Mouse (Mus musculus): ENCODE data around the gene Hnf4a. TPM values are rescaled to one million over a fixed set of nuclear protein-coding genes. Genes with fewer than 3 reads are reported as not detected.

Gene Hnf4a
- polyA plus RNA-seq, 1 experiment from 2014 or later: not detected

GRCm38 (mm10) chr2:163471710-163472465 lies 34.7 kb upstream of the Hnf4a start:
- H3K36me3 ChIP-seq (ENCODE audit: control insufficient read depth, insufficient read depth, low read length): peaks cover 29% of the 10 kb centered on the region
- H3K4me2 ChIP-seq (ENCODE audit: low read length): peak overlapping the region; percentile 71
- peak; percentile 31 for ATAC-seq (ENCODE audit: insufficient number of reproducible peaks, insufficient read depth, low FRiP score, low read depth)
- peak overlapping the region; percentile 50 to 61 for H3K27ac ChIP-seq (replicated peaks in 1 of 2; ENCODE audit: control insufficient read depth in 1 of 2, insufficient read depth in 1 of 2, low read depth in 2 of 2, low read length in 2 of 2)
- no peaks in the 10 kb centered on the region for H3K9me3 ChIP-seq (ENCODE audit: control insufficient read depth, low read length)
- H3K27me3 ChIP-seq (ENCODE audit: control insufficient read depth, insufficient read depth, low read length): no peaks in the 10 kb centered on the region
- WGBS: 4% methylated on average over 36 of the region's 36 CpGs
- peaks cover 9 to 10% of the 10 kb centered on the region in 2 experiments for H3K4me1 ChIP-seq (ENCODE audit: control insufficient read depth in 2 of 2, insufficient read depth in 2 of 2, low read length in 2 of 2)
- peak overlapping the region; percentile 73 to 84 for H3K4me3 ChIP-seq (ENCODE audit: control insufficient read depth in 1 of 2, insufficient read depth in 1 of 2, low read depth in 1 of 2, low read length in 2 of 2)
- H3K9ac ChIP-seq (ENCODE audit: low read length): peak overlapping the region; percentile 83

- H3K4me1 ChIP-seq (ENCODE audit: control insufficient read depth in 2 of 2, insufficient read depth in 2 of 2, low read length in 2 of 2): peaks cover 9 to 10% of the 10 kb centered on the region in 2 experiments
- under 1% methylated on average over 30 of the region's 30 CpGs for WGBS
- peak within 1 kb of the TSS; percentile 83 for H3K9ac ChIP-seq (ENCODE audit: low read length)
- H3K27me3 ChIP-seq (ENCODE audit: control insufficient read depth, insufficient read depth, low read length): no peaks in the 10 kb centered on the region
- peak; percentile 86 for ATAC-seq (ENCODE audit: insufficient number of reproducible peaks, insufficient read depth, low FRiP score, low read depth)
- H3K4me2 ChIP-seq (ENCODE audit: low read length): peak within 1 kb of the TSS; percentile 71
- peak within 1 kb of the TSS; percentile 50 to 61 for H3K27ac ChIP-seq (replicated peaks in 1 of 2; ENCODE audit: control insufficient read depth in 1 of 2, insufficient read depth in 1 of 2, low read depth in 2 of 2, low read length in 2 of 2)
- peak within 1 kb of the TSS; percentile 73 to 84 for H3K4me3 ChIP-seq (ENCODE audit: control insufficient read depth in 1 of 2, insufficient read depth in 1 of 2, low read depth in 1 of 2, low read length in 2 of 2)
- H3K36me3 ChIP-seq (ENCODE audit: control insufficient read depth, insufficient read depth, low read length): peaks cover 25% of the 10 kb centered on the region
- no peaks in the 10 kb centered on the region for H3K9me3 ChIP-seq (ENCODE audit: control insufficient read depth, low read length)
Observed at GRCm38 (mm10) chr2:163472466-163472851, 34.1 kb upstream of the Hnf4a start, which contains the start of gene Fitm2. Gene Fitm2, minus strand, starts transcription at chr2:163472629.

GRCm38 (mm10) chr2:163480191-163480825 lies 26.3 kb upstream of the Hnf4a start:
- no peak overlapping the region for H3K4me3 ChIP-seq (ENCODE audit: control insufficient read depth in 1 of 2, insufficient read depth in 1 of 2, low read depth in 1 of 2, low read length in 2 of 2)
- H3K4me2 ChIP-seq (ENCODE audit: low read length): no peak overlapping the region
- ATAC-seq (ENCODE audit: insufficient number of reproducible peaks, insufficient read depth, low FRiP score, low read depth): no peak
- H3K36me3 ChIP-seq (ENCODE audit: control insufficient read depth, insufficient read depth, low read length): no peaks in the 10 kb centered on the region
- 46% methylated on average over 18 of the region's 18 CpGs for WGBS
- H3K4me1 ChIP-seq (ENCODE audit: control insufficient read depth in 2 of 2, insufficient read depth in 2 of 2, low read length in 2 of 2): peaks cover 3 to 8% of the 10 kb centered on the region in 2 experiments; a peak in 3 of 4 replicates
- no peak overlapping the region for H3K9ac ChIP-seq (ENCODE audit: low read length)
- H3K27me3 ChIP-seq (ENCODE audit: control insufficient read depth, insufficient read depth, low read length): peaks cover 23% of the 10 kb centered on the region
- no peak overlapping the region for H3K27ac ChIP-seq (replicated peaks in 1 of 2; ENCODE audit: control insufficient read depth in 1 of 2, insufficient read depth in 1 of 2, low read depth in 2 of 2, low read length in 2 of 2)
- H3K9me3 ChIP-seq (ENCODE audit: control insufficient read depth, low read length): no peaks in the 10 kb centered on the region

GRCm38 (mm10) chr2:163481539-163482029 lies 25.0 kb upstream of the Hnf4a start:
- Histone ChIP-seq H3K9me3 (ENCODE audit: control insufficient read depth, low read length) (no peaks in the 10 kb centered on the region), H3K36me3 (ENCODE audit: control insufficient read depth, insufficient read depth, low read length) (no peaks in the 10 kb centered on the region), H3K4me3 (ENCODE audit: control insufficient read depth in 1 of 2, insufficient read depth in 1 of 2, low read depth in 1 of 2, low read length in 2 of 2) (peak overlapping the region; percentile 4 to 20; a peak in 3 of 4 replicates), H3K4me2 (ENCODE audit: low read length) (peak overlapping the region; percentile 61), H3K27ac (replicated peaks in 1 of 2; ENCODE audit: control insufficient read depth in 1 of 2, insufficient read depth in 1 of 2, low read depth in 2 of 2, low read length in 2 of 2) (no peak overlapping the region), H3K9ac (ENCODE audit: low read length) (no peak overlapping the region), H3K4me1 (ENCODE audit: control insufficient read depth in 2 of 2, insufficient read depth in 2 of 2, low read length in 2 of 2) (peaks cover 3 to 8% of the 10 kb centered on the region in 2 experiments; a peak in 3 of 4 replicates), H3K27me3 (ENCODE audit: control insufficient read depth, insufficient read depth, low read length) (peaks cover 23% of the 10 kb centered on the region)
- WGBS: 2% methylated on average over 21 of the region's 21 CpGs
- no peak; the same call in 1 of the 2 replicates for ATAC-seq (ENCODE audit: insufficient number of reproducible peaks, insufficient read depth, low FRiP score, low read depth)

- Histone ChIP-seq H3K36me3 (ENCODE audit: control insufficient read depth, insufficient read depth, low read length) (no peaks in the 10 kb centered on the region), H3K27me3 (ENCODE audit: control insufficient read depth, insufficient read depth, low read length) (peaks cover 7% of the 10 kb centered on the region; the same call in 1 of the 2 replicates), H3K9ac (ENCODE audit: low read length) (no peak overlapping the region), H3K27ac (replicated peaks in 1 of 2; ENCODE audit: control insufficient read depth in 1 of 2, insufficient read depth in 1 of 2, low read depth in 2 of 2, low read length in 2 of 2) (no peak overlapping the region), H3K9me3 (ENCODE audit: control insufficient read depth, low read length) (no peaks in the 10 kb centered on the region), H3K4me3 (ENCODE audit: control insufficient read depth in 1 of 2, insufficient read depth in 1 of 2, low read depth in 1 of 2, low read length in 2 of 2) (no peak overlapping the region), H3K4me2 (ENCODE audit: low read length) (no peak overlapping the region), H3K4me1 (ENCODE audit: control insufficient read depth in 2 of 2, insufficient read depth in 2 of 2, low read length in 2 of 2) (no peaks in the 10 kb centered on the region)
- no peak for ATAC-seq (ENCODE audit: insufficient number of reproducible peaks, insufficient read depth, low FRiP score, low read depth)
- 82% methylated on average over 3 of the region's 3 CpGs for WGBS
Observed at GRCm38 (mm10) chr2:163487360-163487759, 19.2 kb upstream of the Hnf4a start.

- H3K27me3 ChIP-seq (ENCODE audit: control insufficient read depth, insufficient read depth, low read length): 0 out of 2 replicates have a peak, but pooled peaks cover 3% of the 10 kb centered on the region
- H3K4me1 ChIP-seq (ENCODE audit: control insufficient read depth in 2 of 2, insufficient read depth in 2 of 2, low read length in 2 of 2): no peaks in the 10 kb centered on the region
- ATAC-seq (ENCODE audit: insufficient number of reproducible peaks, insufficient read depth, low FRiP score, low read depth): no peak
- H3K4me2 ChIP-seq (ENCODE audit: low read length): no peak overlapping the region
- no peak overlapping the region for H3K27ac ChIP-seq (replicated peaks in 1 of 2; ENCODE audit: control insufficient read depth in 1 of 2, insufficient read depth in 1 of 2, low read depth in 2 of 2, low read length in 2 of 2)
- H3K9ac ChIP-seq (ENCODE audit: low read length): no peak overlapping the region
- no peaks in the 10 kb centered on the region for H3K9me3 ChIP-seq (ENCODE audit: control insufficient read depth, low read length)
- H3K36me3 ChIP-seq (ENCODE audit: control insufficient read depth, insufficient read depth, low read length): no peaks in the 10 kb centered on the region
- H3K4me3 ChIP-seq (ENCODE audit: control insufficient read depth in 1 of 2, insufficient read depth in 1 of 2, low read depth in 1 of 2, low read length in 2 of 2): no peak overlapping the region
- 51% methylated on average over 5 of the region's 5 CpGs for WGBS
Observed at GRCm38 (mm10) chr2:163489725-163490291, 16.8 kb upstream of the Hnf4a start.

GRCm38 (mm10) chr2:163490656-163491055 lies 16.0 kb upstream of the Hnf4a start:
- no peak overlapping the region for H3K4me2 ChIP-seq (ENCODE audit: low read length)
- H3K36me3 ChIP-seq (ENCODE audit: control insufficient read depth, insufficient read depth, low read length): no peaks in the 10 kb centered on the region
- 0 out of 2 replicates have a peak, but pooled peaks cover 3% of the 10 kb centered on the region for H3K27me3 ChIP-seq (ENCODE audit: control insufficient read depth, insufficient read depth, low read length)
- no peak for ATAC-seq (ENCODE audit: insufficient number of reproducible peaks, insufficient read depth, low FRiP score, low read depth)
- H3K9me3 ChIP-seq (ENCODE audit: control insufficient read depth, low read length): no peaks in the 10 kb centered on the region
- no peak overlapping the region for H3K27ac ChIP-seq (replicated peaks in 1 of 2; ENCODE audit: control insufficient read depth in 1 of 2, insufficient read depth in 1 of 2, low read depth in 2 of 2, low read length in 2 of 2)
- H3K4me3 ChIP-seq (ENCODE audit: control insufficient read depth in 1 of 2, insufficient read depth in 1 of 2, low read depth in 1 of 2, low read length in 2 of 2): no peak overlapping the region
- WGBS: 91% methylated on average over 17 of the region's 17 CpGs
- H3K9ac ChIP-seq (ENCODE audit: low read length): no peak overlapping the region
- H3K4me1 ChIP-seq (ENCODE audit: control insufficient read depth in 2 of 2, insufficient read depth in 2 of 2, low read length in 2 of 2): no peaks in the 10 kb centered on the region

Data from heart, embryonic 14.5 days (tissue).